Mouse (Mus musculus) heart, adult 2 months (tissue): Measurements from ENCODE around the gene Irf1. TPM values are rescaled to one million over a fixed set of nuclear protein-coding genes. Genes with fewer than 3 reads are reported as not detected.
A peak's percentile ranks its signal among the peaks of the same experiment; 100 is the strongest.

Experiments used
- DNase-seq, 2 experiments: peaks; one replicate each; pipeline ENCODE4 v3.0.0; 2021
- H3K27ac ChIP-seq: fragments of 200-600 bp; 2 replicates; pipeline ENCODE4 v1.8.1; 2022
- H3K27me3 ChIP-seq: fragments of 200-500 bp; 2 replicates; pipeline ENCODE4 v1.6.1; 2012; ENCODE audit warnings: mild to moderate bottlenecking, low read length, inconsistent platforms, mixed read lengths; ENCODE audit not compliant: control insufficient read depth, insufficient read depth
- H3K36me3 ChIP-seq: fragments of 200-500 bp; 2 replicates; pipeline ENCODE4 v1.6.1; 2012; ENCODE audit warnings: low read length, inconsistent platforms; ENCODE audit not compliant: control insufficient read depth, insufficient read depth
- H3K4me1 ChIP-seq: fragments of 200-500 bp; 2 replicates; pipeline ENCODE4 v1.6.1; 2011; ENCODE audit warnings: low read length; ENCODE audit not compliant: control insufficient read depth, insufficient read depth
- H3K4me3 ChIP-seq: fragments of 200-600 bp; 2 replicates; pipeline ENCODE4 v1.8.1; 2022
- H3K79me2 ChIP-seq: fragments of 200-500 bp; replicated peaks from 2 replicates; pipeline ENCODE4 v1.6.1; 2012; ENCODE audit warnings: mild to moderate bottlenecking, inconsistent platforms, low read length, moderate library complexity, mixed read lengths; ENCODE audit not compliant: control insufficient read depth, insufficient read depth
- H3K9ac ChIP-seq: fragments of 200-500 bp; 2 replicates; pipeline ENCODE4 v1.6.1; 2012; ENCODE audit warnings: low read depth, mild to moderate bottlenecking, control low read depth, inconsistent platforms, low read length, mixed read lengths
- CTCF ChIP-seq: fragments of 200-600 bp; IDR thresholded peaks from 2 replicates; pipeline ENCODE4 v1.8.1; 2022; ENCODE audit warnings: antibody characterized with exemption, mild to moderate bottlenecking, moderate library complexity
- EP300 ChIP-seq: fragments of 200-500 bp; IDR thresholded peaks from 2 replicates; pipeline ENCODE4 v1.6.1; 2011; ENCODE audit warnings: low read depth, low read length, control low read depth; ENCODE audit not compliant: insufficient read depth
- POLR2A ChIP-seq: fragments of 200-500 bp; IDR thresholded peaks from 2 replicates; pipeline ENCODE4 v1.6.1; 2011; ENCODE audit warnings: mild to moderate bottlenecking, low read depth, low read length, control low read depth; ENCODE audit not compliant: insufficient read depth
- whole genome bisulfite sequencing: fragments of 180-500 bp; shearing (Covaris S2); methylation state at CpG from one replicate; pipeline ENCODE4 v1.1.7; 2018; 5-methylcytosine and 5-hydroxymethylcytosine counted together
- intact Hi-C: fragments of 180-260 bp; cut with DNase I; formaldehyde crosslinking; loops from one replicate; pipeline ENCODE4 v1.15.1; 2025
- polyA plus RNA-seq: library from polyadenylated mRNA; depleted of rRNA; stranded (reverse); fragments of >200 nt; gene quantifications from 2 replicates; pipeline ENCODE4 v1.2.3, GENCODE M21; 2012
- total RNA-seq, 2 experiments: library from RNA; stranded (reverse); gene quantifications; 2 replicates each; pipeline ENCODE4 v1.2.3; 2021

Irf1 gene
- total and polyA plus RNA-seq, 3 experiments = 15.2 to 20.5 (median 19.7) TPM

GRCm38 (mm10) chr11:53762426-53762825 lies 7.4 kb upstream of the Irf1 start:
- 25% methylated on average over 2 of the region's 2 CpGs for WGBS
- no peak overlapping the region for H3K4me3 ChIP-seq
- H3K27ac ChIP-seq = peak overlapping the region; percentile 100
- TF ChIP-seq POLR2A = no peak
- TF ChIP-seq EP300 = no peak
- no peak for TF ChIP-seq CTCF
- no peaks in the 10 kb centered on the region for H3K79me2 ChIP-seq
- peak overlapping the region; percentile 6; the same call in 1 of the 2 replicates for H3K9ac ChIP-seq
- H3K4me1 ChIP-seq = peaks cover 35% of the 10 kb centered on the region
- no peaks in the 10 kb centered on the region for H3K36me3 ChIP-seq
- no peaks in the 10 kb centered on the region for H3K27me3 ChIP-seq
- no peak for DNase-seq
- intact Hi-C loops = loop anchor here (2.0 to 10.0 kb wide), 3 partner anchors 34 to 352 kb away; no protein-coding TSS in a partner anchor

- peaks cover 35% of the 10 kb centered on the region for H3K4me1 ChIP-seq
- 2% methylated on average over 23 of the region's 23 CpGs for WGBS
Measured at GRCm38 (mm10) chr11:53762827-53763495, 6.9 kb upstream of the Irf1 start.

GRCm38 (mm10) chr11:53763496-53764140 lies 6.2 kb upstream of the Irf1 start:
- TF ChIP-seq CTCF = peak; percentile 72
- TF ChIP-seq EP300 = peak; percentile 57
- TF ChIP-seq POLR2A = peak; percentile 97
- peak overlapping the region; percentile 91 for H3K9ac ChIP-seq
- no peaks in the 10 kb centered on the region for H3K79me2 ChIP-seq
- H3K27ac ChIP-seq = peak overlapping the region; percentile 100
- peak overlapping the region; percentile 48 for H3K4me3 ChIP-seq
- H3K4me1 ChIP-seq = peaks cover 35% of the 10 kb centered on the region
- WGBS = under 1% methylated on average over 33 of the region's 33 CpGs
- no peaks in the 10 kb centered on the region for H3K36me3 ChIP-seq
- intact Hi-C loops = loop anchor here (2.0 to 10.0 kb wide), 3 partner anchors 33 to 351 kb away; no protein-coding TSS in a partner anchor
- DNase-seq = peak; percentile 94 to 96
- no peaks in the 10 kb centered on the region for H3K27me3 ChIP-seq

More at GRCm38 (mm10) chr11:53762827-53763495, 6.9 kb upstream of the Irf1 start:
- Histone ChIP-seq H3K9ac (peak overlapping the region; percentile 91), H3K27me3 (no peaks in the 10 kb centered on the region), H3K36me3 (no peaks in the 10 kb centered on the region), H3K27ac (peak overlapping the region; percentile 100), H3K4me3 (peak overlapping the region; percentile 48), H3K79me2 (no peaks in the 10 kb centered on the region)
- intact Hi-C loops = loop anchor here (2.0 to 10.0 kb wide), 3 partner anchors 34 to 352 kb away; no protein-coding TSS in a partner anchor
- peak; percentile 89 to 92 for DNase-seq
- TF ChIP-seq EP300 (peak; percentile 72; the same call in 1 of the 2 replicates), CTCF (no peak)

- WGBS = 73% methylated on average over 5 of the region's 5 CpGs
- peaks cover 32% of the 10 kb centered on the region for H3K4me1 ChIP-seq
- intact Hi-C loops = loop anchor here (10.0 kb wide), 1 partner anchor 350 kb away; no protein-coding TSS in a partner anchor
Measured at GRCm38 (mm10) chr11:53764581-53764980, 5.2 kb upstream of the Irf1 start.

GRCm38 (mm10) chr11:53768422-53769184 lies 1.2 kb upstream of the Irf1 start:
- H3K27ac ChIP-seq = no peak overlapping the region; the same call in 1 of the 2 replicates
- H3K4me3 ChIP-seq = no peak overlapping the region

More at GRCm38 (mm10) chr11:53764581-53764980, 5.2 kb upstream of the Irf1 start:
- DNase-seq = no peak
- Histone ChIP-seq H3K27me3 (no peaks in the 10 kb centered on the region), H3K79me2 (no peaks in the 10 kb centered on the region), H3K4me3 (no peak overlapping the region), H3K9ac (no peak overlapping the region), H3K27ac (peak overlapping the region; percentile 100), H3K36me3 (no peaks in the 10 kb centered on the region)
- TF ChIP-seq CTCF = no peak

More at GRCm38 (mm10) chr11:53768422-53769184, 1.2 kb upstream of the Irf1 start:
- Histone ChIP-seq H3K27me3 (no peaks in the 10 kb centered on the region), H3K79me2 (0 out of 2 replicates have a peak, but pooled peaks cover 1% of the 10 kb centered on the region), H3K36me3 (peaks cover 7% of the 10 kb centered on the region), H3K9ac (no peak overlapping the region), H3K4me1 (peaks cover 20% of the 10 kb centered on the region)
- 83% methylated on average over 13 of the region's 13 CpGs for WGBS
- TF ChIP-seq CTCF (no peak), EP300 (no peak), POLR2A (no peak)
- intact Hi-C loops = loop anchor here (10.0 kb wide), 1 partner anchor 346 kb away; no protein-coding TSS in a partner anchor
- no peak for DNase-seq
